Mouse (Mus musculus): ENCODE data around the gene Ak2. TPM values are rescaled to one million over a fixed set of nuclear protein-coding genes. Genes with fewer than 3 reads are reported as not detected.

Gene Ak2
- 81.6 and 81.7 TPM in 2 replicates for polyA plus RNA-seq (2015; fragmentation: Nextera tagmentation; extraction: Ambion mirVana)

DNA sequence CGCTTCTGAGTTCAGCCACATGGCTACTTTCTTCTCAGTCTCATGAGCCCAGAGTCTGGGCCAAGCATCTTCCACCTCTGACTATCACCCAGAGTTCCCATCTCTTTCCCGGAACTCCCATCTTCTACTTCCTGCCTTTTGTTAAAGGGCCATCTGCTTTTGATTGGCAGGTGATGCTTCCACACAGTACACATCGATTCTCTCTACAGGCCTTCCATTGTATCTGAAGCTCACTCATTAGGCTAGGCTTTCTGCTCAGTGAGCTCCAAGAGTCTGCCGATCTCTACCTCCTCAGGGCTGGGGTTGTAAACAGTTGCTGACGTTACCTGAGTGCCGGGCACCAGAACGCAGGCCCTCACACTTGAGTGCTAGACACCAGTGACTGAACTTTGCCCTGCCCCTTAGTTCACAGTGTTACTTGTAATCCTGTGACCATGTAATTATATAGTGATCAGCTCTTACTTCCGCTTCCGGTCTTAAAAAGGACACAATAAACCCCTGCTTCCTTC is at the start of gene Ak2:
TSS of gene Ak2 (plus strand) at position 459 of the 509 bp plus-strand sequence.
- Histone ChIP-seq H3K4me2 (ENCODE audit: low read length) (peak within 1 kb of the TSS; percentile 40), H3K9me3 (replicated peaks; ENCODE audit: control insufficient read depth, low read length, poor library complexity, severe bottlenecking) (no peaks in the 10 kb centered on the region), H3K4me3 (ENCODE audit: low read depth, low read length) (no peak within 1 kb of the TSS), H3K27me3 (ENCODE audit: control insufficient read depth, insufficient read depth, low read depth, low read length) (no peaks in the 10 kb centered on the region), H3K27ac (ENCODE audit: low read length) (no peak within 1 kb of the TSS), H3K4me1 (ENCODE audit: control insufficient read depth, insufficient read depth, low read length) (peaks cover 16% of the 10 kb centered on the region), H3K36me3 (ENCODE audit: control insufficient read depth, insufficient read depth, low read length) (no peaks in the 10 kb centered on the region), H3K9ac (ENCODE audit: low read depth, low read length) (no peak within 1 kb of the TSS)
- no peak for ATAC-seq
- WGBS = 94% methylated on average over 9 of the region's 9 CpGs

DNA sequence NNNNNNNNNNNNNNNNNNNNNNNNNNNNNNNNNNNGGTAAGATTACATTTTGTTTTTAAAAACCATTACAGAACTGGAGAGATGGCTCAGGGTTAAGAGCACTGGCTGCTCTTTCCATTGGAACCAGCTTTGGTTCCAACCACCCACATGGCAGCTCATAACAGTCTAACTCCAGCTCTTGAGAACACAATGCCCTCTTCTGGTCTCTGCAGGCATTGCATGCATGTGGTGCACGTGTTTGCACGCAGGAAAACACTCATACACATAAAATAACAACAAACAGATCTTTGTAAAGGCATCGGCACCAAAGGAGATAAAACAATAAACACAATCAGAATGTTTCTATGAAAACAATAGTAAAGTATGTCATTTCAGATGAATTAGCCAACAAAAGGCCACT is 49.4 kb upstream of the Ak2 start:
- Histone ChIP-seq H3K4me1 (ENCODE audit: control insufficient read depth, insufficient read depth, low read length) (no peaks in the 10 kb centered on the region), H3K4me2 (ENCODE audit: low read length) (no peak overlapping the region), H3K27me3 (ENCODE audit: control insufficient read depth, insufficient read depth, low read depth, low read length) (no peaks in the 10 kb centered on the region), H3K4me3 (ENCODE audit: low read depth, low read length) (no peak overlapping the region), H3K9ac (ENCODE audit: low read depth, low read length) (no peak overlapping the region), H3K9me3 (replicated peaks; ENCODE audit: control insufficient read depth, low read length, poor library complexity, severe bottlenecking) (no peaks in the 10 kb centered on the region), H3K27ac (ENCODE audit: low read length) (no peak overlapping the region), H3K36me3 (ENCODE audit: control insufficient read depth, insufficient read depth, low read length) (no peaks in the 10 kb centered on the region)
- no peak for ATAC-seq
- 57% methylated on average over 3 of the region's 3 CpGs for WGBS

DNA sequence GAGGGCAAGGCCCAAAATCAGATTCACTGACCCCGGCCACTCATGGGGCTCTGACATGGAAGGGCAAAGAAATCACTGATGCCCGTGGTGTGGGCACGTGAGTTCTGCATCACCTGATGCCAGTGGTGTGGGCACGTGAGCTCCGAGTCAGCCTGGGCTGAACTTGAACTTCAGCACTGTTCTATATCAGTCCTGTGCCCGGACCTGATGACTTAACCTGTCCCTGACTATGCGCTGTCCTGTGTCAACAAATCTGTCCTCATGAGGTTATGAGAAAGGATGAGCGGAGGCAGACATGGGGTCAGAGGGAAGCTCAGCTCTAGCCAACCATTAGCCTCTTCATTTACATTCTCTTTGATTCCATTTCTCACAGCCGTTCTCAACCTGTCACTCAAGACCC is 45.0 kb upstream of the Ak2 start:
- Histone ChIP-seq H3K27ac (ENCODE audit: low read length) (no peak overlapping the region), H3K27me3 (ENCODE audit: control insufficient read depth, insufficient read depth, low read depth, low read length) (no peaks in the 10 kb centered on the region), H3K9me3 (replicated peaks; ENCODE audit: control insufficient read depth, low read length, poor library complexity, severe bottlenecking) (no peaks in the 10 kb centered on the region), H3K9ac (ENCODE audit: low read depth, low read length) (no peak overlapping the region), H3K4me1 (ENCODE audit: control insufficient read depth, insufficient read depth, low read length) (no peaks in the 10 kb centered on the region), H3K4me3 (ENCODE audit: low read depth, low read length) (no peak overlapping the region), H3K4me2 (ENCODE audit: low read length) (no peak overlapping the region), H3K36me3 (ENCODE audit: control insufficient read depth, insufficient read depth, low read length) (no peaks in the 10 kb centered on the region)
- no peak for ATAC-seq
- WGBS = 75% methylated on average over 9 of the region's 9 CpGs

- Histone ChIP-seq H3K4me1 (ENCODE audit: control insufficient read depth, insufficient read depth, low read length) (no peaks in the 10 kb centered on the region), H3K27me3 (ENCODE audit: control insufficient read depth, insufficient read depth, low read depth, low read length) (no peaks in the 10 kb centered on the region), H3K4me3 (ENCODE audit: low read depth, low read length) (no peak overlapping the region), H3K27ac (ENCODE audit: low read length) (no peak overlapping the region), H3K9ac (ENCODE audit: low read depth, low read length) (no peak overlapping the region), H3K4me2 (ENCODE audit: low read length) (peak overlapping the region; percentile 35; the same call in 1 of the 2 replicates), H3K9me3 (replicated peaks; ENCODE audit: control insufficient read depth, low read length, poor library complexity, severe bottlenecking) (no peaks in the 10 kb centered on the region), H3K36me3 (ENCODE audit: control insufficient read depth, insufficient read depth, low read length) (no peaks in the 10 kb centered on the region)
- ATAC-seq = no peak
- 16% methylated on average over 18 of the region's 18 CpGs for WGBS
These were observed 44.3 kb upstream of the Ak2 start for GRCm38 (mm10) chr4:128947326-128947933.

DNA sequence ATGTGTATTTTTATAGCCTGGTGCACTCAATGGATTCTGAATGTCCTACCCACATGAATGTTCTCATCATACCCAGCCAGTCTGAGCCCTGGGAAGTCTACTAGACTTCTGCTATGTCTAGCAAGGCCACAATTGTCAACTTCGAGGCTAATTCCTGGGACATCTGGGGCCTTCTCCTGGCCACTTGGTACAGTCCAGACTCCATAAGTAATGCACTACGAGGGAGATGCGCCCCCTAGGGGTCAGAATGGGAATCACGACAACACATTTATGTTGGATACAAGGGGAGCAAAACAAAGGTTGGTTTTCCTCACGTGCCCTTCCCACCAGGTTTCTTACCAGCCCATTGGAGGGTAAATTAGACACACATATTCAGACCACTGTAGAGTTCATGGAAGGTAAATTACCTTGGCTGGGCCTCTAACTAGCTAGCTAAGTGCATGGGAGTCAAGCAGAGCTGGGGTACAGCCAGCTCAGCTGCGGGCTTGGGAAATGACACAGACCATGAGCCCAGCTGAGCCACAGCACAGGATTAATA is 43.6 kb upstream of the Ak2 start:
- H3K36me3 ChIP-seq (ENCODE audit: control insufficient read depth, insufficient read depth, low read length) = no peaks in the 10 kb centered on the region
- H3K4me3 ChIP-seq (ENCODE audit: low read depth, low read length) = no peak overlapping the region
- H3K4me2 ChIP-seq (ENCODE audit: low read length) = no peak overlapping the region
- H3K4me1 ChIP-seq (ENCODE audit: control insufficient read depth, insufficient read depth, low read length) = no peaks in the 10 kb centered on the region
- H3K27ac ChIP-seq (ENCODE audit: low read length) = no peak overlapping the region
- 26% methylated on average over 6 of the region's 6 CpGs for WGBS
- H3K27me3 ChIP-seq (ENCODE audit: control insufficient read depth, insufficient read depth, low read depth, low read length) = no peaks in the 10 kb centered on the region
- no peak overlapping the region for H3K9ac ChIP-seq (ENCODE audit: low read depth, low read length)
- no peak for ATAC-seq
- no peaks in the 10 kb centered on the region for H3K9me3 ChIP-seq (replicated peaks; ENCODE audit: control insufficient read depth, low read length, poor library complexity, severe bottlenecking)

GRCm38 (mm10) chr4:128949470-128950005 is 42.2 kb upstream of the Ak2 start:
- Histone ChIP-seq H3K4me2 (ENCODE audit: low read length) (no peak overlapping the region), H3K4me1 (ENCODE audit: control insufficient read depth, insufficient read depth, low read length) (no peaks in the 10 kb centered on the region), H3K27me3 (ENCODE audit: control insufficient read depth, insufficient read depth, low read depth, low read length) (no peaks in the 10 kb centered on the region), H3K27ac (ENCODE audit: low read length) (no peak overlapping the region), H3K4me3 (ENCODE audit: low read depth, low read length) (no peak overlapping the region), H3K9ac (ENCODE audit: low read depth, low read length) (no peak overlapping the region), H3K9me3 (replicated peaks; ENCODE audit: control insufficient read depth, low read length, poor library complexity, severe bottlenecking) (no peaks in the 10 kb centered on the region), H3K36me3 (ENCODE audit: control insufficient read depth, insufficient read depth, low read length) (no peaks in the 10 kb centered on the region)
- 52% methylated on average over 15 of the region's 15 CpGs for WGBS
- ATAC-seq = no peak

GRCm38 (mm10) chr4:128950461-128950860 is 41.3 kb upstream of the Ak2 start:
- H3K9me3 ChIP-seq (replicated peaks; ENCODE audit: control insufficient read depth, low read length, poor library complexity, severe bottlenecking) = no peaks in the 10 kb centered on the region
- WGBS = 75% methylated on average over 5 of the region's 5 CpGs
- H3K27ac ChIP-seq (ENCODE audit: low read length) = no peak overlapping the region
- H3K4me3 ChIP-seq (ENCODE audit: low read depth, low read length) = no peak overlapping the region
- no peaks in the 10 kb centered on the region for H3K36me3 ChIP-seq (ENCODE audit: control insufficient read depth, insufficient read depth, low read length)
- H3K4me2 ChIP-seq (ENCODE audit: low read length) = no peak overlapping the region
- no peak overlapping the region for H3K9ac ChIP-seq (ENCODE audit: low read depth, low read length)
- H3K27me3 ChIP-seq (ENCODE audit: control insufficient read depth, insufficient read depth, low read depth, low read length) = no peaks in the 10 kb centered on the region
- ATAC-seq = no peak
- H3K4me1 ChIP-seq (ENCODE audit: control insufficient read depth, insufficient read depth, low read length) = 0 out of 2 replicates have a peak, but pooled peaks cover 4% of the 10 kb centered on the region

DNA sequence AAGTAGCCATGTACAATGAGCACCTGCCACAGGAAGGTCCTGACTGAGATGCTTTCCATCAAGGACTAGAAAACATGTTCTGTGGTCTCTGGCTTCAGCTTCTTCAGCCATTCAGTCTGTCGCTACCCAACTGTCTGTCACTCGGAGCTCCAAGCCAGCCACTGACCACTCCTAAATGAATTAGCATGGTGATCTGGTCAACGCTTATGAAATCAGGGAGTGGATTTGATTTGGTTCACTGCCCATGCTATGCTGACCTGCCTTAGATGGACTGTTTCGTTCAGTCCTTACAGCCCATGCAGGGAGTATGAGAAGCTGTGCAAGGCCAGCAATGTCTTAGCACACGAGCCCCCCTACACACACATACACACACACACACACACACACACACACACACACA is 37.9 kb upstream of the Ak2 start:
- H3K27ac ChIP-seq (ENCODE audit: low read length) = no peak overlapping the region
- 0 out of 2 replicates have a peak, but pooled peaks cover 7% of the 10 kb centered on the region for H3K4me1 ChIP-seq (ENCODE audit: control insufficient read depth, insufficient read depth, low read length)
- no peak overlapping the region for H3K4me2 ChIP-seq (ENCODE audit: low read length)
- H3K9me3 ChIP-seq (replicated peaks; ENCODE audit: control insufficient read depth, low read length, poor library complexity, severe bottlenecking) = no peaks in the 10 kb centered on the region
- H3K36me3 ChIP-seq (ENCODE audit: control insufficient read depth, insufficient read depth, low read length) = no peaks in the 10 kb centered on the region
- no peaks in the 10 kb centered on the region for H3K27me3 ChIP-seq (ENCODE audit: control insufficient read depth, insufficient read depth, low read depth, low read length)
- WGBS = 70% methylated on average over 5 of the region's 5 CpGs
- no peak overlapping the region for H3K9ac ChIP-seq (ENCODE audit: low read depth, low read length)
- ATAC-seq = no peak
- no peak overlapping the region for H3K4me3 ChIP-seq (ENCODE audit: low read depth, low read length)

DNA sequence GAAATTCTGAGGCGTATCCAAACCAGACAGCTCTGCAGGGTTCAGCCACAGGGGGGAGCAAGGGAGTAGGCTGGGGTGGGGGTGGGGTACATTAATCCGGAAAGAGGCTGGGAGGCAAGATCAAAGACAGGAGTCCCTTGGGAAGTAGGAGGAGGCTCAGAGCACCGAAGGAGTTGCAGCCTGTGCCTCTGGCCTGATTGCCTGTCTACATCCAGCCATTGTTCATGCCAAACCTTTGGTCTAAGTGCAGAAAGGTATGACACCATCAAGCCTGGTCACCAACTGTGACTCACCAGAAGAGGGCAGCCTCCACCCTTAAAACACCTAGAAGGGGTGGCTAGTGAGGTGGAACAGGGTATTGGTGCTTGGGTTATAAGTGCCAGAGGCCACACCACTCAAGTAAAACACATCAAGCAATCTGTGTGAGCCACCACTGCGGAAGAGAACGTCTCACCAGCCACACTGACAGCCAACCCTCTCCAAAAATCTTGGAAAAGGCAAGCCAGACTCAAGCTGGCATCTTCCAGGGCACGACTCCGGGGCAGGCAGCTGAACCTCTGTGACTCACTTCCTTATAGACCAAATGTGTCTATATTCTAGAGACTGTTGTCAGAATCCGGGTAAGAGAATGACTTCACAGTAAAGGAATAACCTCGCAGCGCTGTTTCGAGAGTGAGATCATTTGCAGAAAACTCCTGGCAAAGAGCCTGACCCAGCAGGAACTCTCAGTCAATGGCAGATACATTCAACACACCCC is 34.4 kb upstream of the Ak2 start:
- Histone ChIP-seq H3K4me3 (ENCODE audit: low read depth, low read length) (no peak overlapping the region), H3K9ac (ENCODE audit: low read depth, low read length) (no peak overlapping the region), H3K4me1 (ENCODE audit: control insufficient read depth, insufficient read depth, low read length) (peaks cover 21% of the 10 kb centered on the region), H3K27me3 (ENCODE audit: control insufficient read depth, insufficient read depth, low read depth, low read length) (no peaks in the 10 kb centered on the region), H3K36me3 (ENCODE audit: control insufficient read depth, insufficient read depth, low read length) (no peaks in the 10 kb centered on the region), H3K9me3 (replicated peaks; ENCODE audit: control insufficient read depth, low read length, poor library complexity, severe bottlenecking) (no peaks in the 10 kb centered on the region), H3K4me2 (ENCODE audit: low read length) (no peak overlapping the region), H3K27ac (ENCODE audit: low read length) (no peak overlapping the region)
- ATAC-seq = no peak
- WGBS = 40% methylated on average over 11 of the region's 11 CpGs

All from midbrain, embryonic 16.5 days (tissue).